Mouse (Mus musculus): ENCODE results near the gene Usf2. TPM values are rescaled to one million over a fixed set of nuclear protein-coding genes. Genes with fewer than 3 reads are reported as not detected.

Gene Usf2
- total and polyA plus RNA-seq, 3 experiments, result 103 to 135 (median 110) TPM

DNA sequence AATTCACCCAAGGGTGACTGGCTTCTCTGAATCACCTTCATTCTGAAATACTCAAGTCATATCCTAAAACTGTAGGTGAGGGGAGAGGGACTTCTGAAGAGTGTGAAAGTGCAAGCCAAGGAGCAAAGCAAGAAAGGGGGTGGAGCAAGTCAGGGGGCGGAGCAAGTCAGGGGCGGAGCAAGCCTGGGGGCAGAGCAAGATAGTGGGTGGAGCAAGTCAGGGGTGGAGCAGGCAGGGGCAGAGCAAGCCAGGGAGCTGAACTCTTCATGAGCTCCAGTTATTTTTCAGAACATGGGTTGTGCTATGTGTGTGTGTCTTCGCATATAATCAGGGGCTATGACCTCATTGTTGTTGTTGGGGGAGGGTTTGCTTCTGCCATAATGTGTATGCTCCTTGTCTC, 36.4 kb downstream of the Usf2 start:
- DNase-seq, result no peak
- H3K27ac ChIP-seq, result no peak overlapping the region
- no peak overlapping the region for H3K9ac ChIP-seq (ENCODE audit: low read depth, low read length)
- H3K4me3 ChIP-seq, result no peak overlapping the region
- 54% methylated on average over 3 of the region's 3 CpGs for WGBS
- H3K36me3 ChIP-seq (ENCODE audit: control insufficient read depth, insufficient read depth, low read length), result no peaks in the 10 kb centered on the region
- TF ChIP-seq EP300 (IDR thresholded peaks at IDR 0.05; ENCODE audit: insufficient read depth, low read depth, low read length) (no peak), CTCF (IDR thresholded peaks at IDR 0.05) (no peak), POLR2A (IDR thresholded peaks at IDR 0.05; ENCODE audit: insufficient read depth, low read depth, low read length) (no peak)
- H3K27me3 ChIP-seq (ENCODE audit: control insufficient read depth, insufficient read depth, low read length), result no peaks in the 10 kb centered on the region
- no peaks in the 10 kb centered on the region for H3K79me2 ChIP-seq (replicated peaks; ENCODE audit: control insufficient read depth, insufficient read depth, low read length)
- intact Hi-C loops (cut with DNase I), result no loop called here
- no peaks in the 10 kb centered on the region for H3K4me1 ChIP-seq (ENCODE audit: control insufficient read depth, insufficient read depth, low read length)

DNA sequence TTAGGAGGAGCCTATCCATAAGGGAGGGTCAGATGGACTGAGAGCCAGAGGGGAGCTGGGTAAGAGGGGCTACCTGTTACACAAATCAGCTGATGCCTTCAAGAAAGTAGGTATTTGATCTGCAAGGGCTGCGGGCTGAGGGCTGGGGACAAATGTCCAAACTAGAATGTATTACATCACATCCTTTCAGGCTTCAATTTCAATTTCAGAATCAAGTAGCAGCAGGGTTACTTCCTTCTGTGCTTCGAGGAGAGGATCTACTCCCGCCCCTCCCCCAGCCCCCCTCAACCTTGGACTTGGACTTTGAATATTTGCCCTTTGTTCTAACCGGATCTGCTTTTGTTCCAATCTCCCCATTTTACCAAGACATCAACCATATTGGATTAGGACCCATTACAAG, 39.4 kb downstream of the Usf2 start:
- Histone ChIP-seq H3K36me3 (ENCODE audit: control insufficient read depth, insufficient read depth, low read length) (no peaks in the 10 kb centered on the region), H3K27ac (no peak overlapping the region), H3K27me3 (ENCODE audit: control insufficient read depth, insufficient read depth, low read length) (no peaks in the 10 kb centered on the region), H3K4me1 (ENCODE audit: control insufficient read depth, insufficient read depth, low read length) (no peaks in the 10 kb centered on the region), H3K79me2 (replicated peaks; ENCODE audit: control insufficient read depth, insufficient read depth, low read length) (no peaks in the 10 kb centered on the region), H3K4me3 (no peak overlapping the region), H3K9ac (ENCODE audit: low read depth, low read length) (no peak overlapping the region)
- TF ChIP-seq CTCF (IDR thresholded peaks at IDR 0.05) (no peak), EP300 (IDR thresholded peaks at IDR 0.05; ENCODE audit: insufficient read depth, low read depth, low read length) (no peak), POLR2A (IDR thresholded peaks at IDR 0.05; ENCODE audit: insufficient read depth, low read depth, low read length) (no peak)
- intact Hi-C loops (cut with DNase I), result no loop called here
- WGBS, result 34% methylated on average over 4 of the region's 4 CpGs
- no peak for DNase-seq

DNA sequence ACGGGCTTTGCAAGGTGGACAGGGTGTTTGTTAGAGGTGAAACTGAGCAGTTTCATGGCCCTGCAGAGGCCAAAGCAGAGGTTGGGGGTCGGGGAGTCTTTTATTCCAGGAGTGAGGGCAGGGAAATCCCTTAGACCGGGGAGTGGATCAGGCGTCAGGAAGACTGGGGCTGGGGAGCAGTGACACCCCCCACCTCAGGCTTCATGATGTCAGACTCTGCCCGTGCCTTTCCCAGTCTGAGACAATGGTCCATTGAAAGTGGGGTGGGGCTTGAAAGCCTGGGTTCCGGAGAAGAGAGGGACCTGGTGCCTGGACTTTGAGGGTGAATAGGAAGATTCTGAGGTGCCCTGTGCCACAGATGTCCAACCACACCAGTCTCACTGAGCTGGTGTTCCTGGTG, 39.9 kb downstream of the Usf2 start:
- Histone ChIP-seq H3K27ac (no peak overlapping the region), H3K4me1 (ENCODE audit: control insufficient read depth, insufficient read depth, low read length) (no peaks in the 10 kb centered on the region), H3K79me2 (replicated peaks; ENCODE audit: control insufficient read depth, insufficient read depth, low read length) (no peaks in the 10 kb centered on the region), H3K36me3 (ENCODE audit: control insufficient read depth, insufficient read depth, low read length) (no peaks in the 10 kb centered on the region), H3K27me3 (ENCODE audit: control insufficient read depth, insufficient read depth, low read length) (no peaks in the 10 kb centered on the region), H3K4me3 (no peak overlapping the region), H3K9ac (ENCODE audit: low read depth, low read length) (no peak overlapping the region)
- DNase-seq, result no peak
- intact Hi-C loops (cut with DNase I), result no loop called here
- TF ChIP-seq EP300 (IDR thresholded peaks at IDR 0.05; ENCODE audit: insufficient read depth, low read depth, low read length) (no peak), CTCF (IDR thresholded peaks at IDR 0.05) (no peak), POLR2A (IDR thresholded peaks at IDR 0.05; ENCODE audit: insufficient read depth, low read depth, low read length) (no peak)
- 32% methylated on average over 6 of the region's 6 CpGs for WGBS

DNA sequence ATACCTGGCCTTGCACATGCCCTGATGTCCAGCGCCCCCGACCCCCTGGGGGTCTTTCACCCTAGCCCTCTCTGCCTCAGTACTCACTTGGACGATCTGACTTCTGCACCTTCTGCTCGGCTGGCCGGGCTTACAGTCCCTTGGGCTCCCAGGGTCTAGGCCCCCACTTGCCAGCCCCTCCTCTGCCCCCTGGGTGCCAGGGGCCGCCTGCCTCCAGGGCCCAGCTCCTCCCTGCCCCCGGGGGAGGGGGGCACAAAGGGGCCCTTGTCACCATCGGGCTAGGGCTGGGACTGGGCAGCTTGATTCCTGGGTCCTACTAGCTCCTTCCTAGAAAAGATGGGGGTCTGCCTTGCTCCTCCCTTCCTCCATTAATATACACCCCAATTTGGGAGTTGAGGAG, 41.9 kb downstream of the Usf2 start, which contains the start of gene Mag:
Gene Mag (minus strand): TSS at position 142 of the 400 bp plus-strand sequence.
- H3K9ac ChIP-seq (ENCODE audit: low read depth, low read length), result no peak within 1 kb of the TSS
- DNase-seq, result no peak
- no peaks in the 10 kb centered on the region for H3K79me2 ChIP-seq (replicated peaks; ENCODE audit: control insufficient read depth, insufficient read depth, low read length)
- no peak within 1 kb of the TSS for H3K4me3 ChIP-seq
- no peaks in the 10 kb centered on the region for H3K27me3 ChIP-seq (ENCODE audit: control insufficient read depth, insufficient read depth, low read length)
- H3K27ac ChIP-seq, result no peak within 1 kb of the TSS
- intact Hi-C loops (cut with DNase I), result no loop called here
- WGBS, result 74% methylated on average over 8 of the region's 8 CpGs
- TF ChIP-seq EP300 (IDR thresholded peaks at IDR 0.05; ENCODE audit: insufficient read depth, low read depth, low read length) (no peak), POLR2A (IDR thresholded peaks at IDR 0.05; ENCODE audit: insufficient read depth, low read depth, low read length) (no peak), CTCF (IDR thresholded peaks at IDR 0.05) (no peak)
- H3K36me3 ChIP-seq (ENCODE audit: control insufficient read depth, insufficient read depth, low read length), result no peaks in the 10 kb centered on the region
- H3K4me1 ChIP-seq (ENCODE audit: control insufficient read depth, insufficient read depth, low read length), result no peaks in the 10 kb centered on the region

DNA sequence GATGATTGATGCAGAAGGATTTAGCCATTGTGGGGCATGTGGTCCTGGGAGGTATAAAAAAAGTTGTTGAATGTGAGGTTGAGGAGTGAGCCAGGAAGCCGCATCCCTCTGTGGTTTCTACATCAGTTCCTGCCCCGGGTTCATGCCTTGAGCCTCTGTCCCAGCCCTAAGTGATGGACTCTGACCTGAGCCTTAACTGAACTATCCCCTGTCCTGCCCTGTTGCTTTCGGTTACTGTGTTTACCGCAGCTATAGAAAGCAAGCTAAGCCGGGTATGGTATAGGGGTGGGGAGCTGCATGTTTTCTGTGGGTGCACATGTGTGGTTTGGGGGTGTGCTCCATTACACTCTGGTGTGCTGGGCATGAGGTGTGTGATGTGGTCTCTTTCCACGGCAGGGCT, 46.8 kb downstream of the Usf2 start:
- intact Hi-C loops (cut with DNase I), result no loop called here
- Histone ChIP-seq H3K79me2 (replicated peaks; ENCODE audit: control insufficient read depth, insufficient read depth, low read length) (no peaks in the 10 kb centered on the region), H3K4me3 (no peak overlapping the region), H3K9ac (ENCODE audit: low read depth, low read length) (no peak overlapping the region), H3K27ac (no peak overlapping the region), H3K36me3 (ENCODE audit: control insufficient read depth, insufficient read depth, low read length) (no peaks in the 10 kb centered on the region), H3K4me1 (ENCODE audit: control insufficient read depth, insufficient read depth, low read length) (no peaks in the 10 kb centered on the region), H3K27me3 (ENCODE audit: control insufficient read depth, insufficient read depth, low read length) (peaks cover 4% of the 10 kb centered on the region)
- 79% methylated on average over 6 of the region's 6 CpGs for WGBS
- TF ChIP-seq POLR2A (IDR thresholded peaks at IDR 0.05; ENCODE audit: insufficient read depth, low read depth, low read length) (no peak), EP300 (IDR thresholded peaks at IDR 0.05; ENCODE audit: insufficient read depth, low read depth, low read length) (no peak), CTCF (IDR thresholded peaks at IDR 0.05) (no peak)
- DNase-seq, result no peak

DNA sequence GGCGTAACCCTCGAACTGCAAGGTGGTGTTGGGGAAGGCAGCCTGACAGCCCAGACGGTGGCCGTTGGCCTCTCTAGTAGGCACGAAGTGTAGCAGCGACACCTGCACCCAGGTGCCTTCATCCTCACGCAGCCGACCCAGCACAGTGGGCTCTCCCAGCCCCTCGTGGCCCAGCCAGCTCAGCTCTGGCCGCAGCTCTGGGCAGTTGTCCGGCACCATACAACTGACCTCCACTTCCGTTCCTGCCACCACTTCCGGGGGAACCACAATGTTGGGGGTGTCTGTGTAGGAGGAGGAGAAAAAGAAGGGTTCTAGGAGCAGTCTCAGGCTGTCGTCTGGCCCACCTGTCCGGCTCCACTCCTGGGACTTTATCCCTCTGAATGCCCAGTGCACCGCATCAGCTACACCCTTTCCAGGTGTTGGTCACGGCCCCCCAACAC, 47.6 kb downstream of the Usf2 start:
- no peaks in the 10 kb centered on the region for H3K36me3 ChIP-seq (ENCODE audit: control insufficient read depth, insufficient read depth, low read length)
- H3K9ac ChIP-seq (ENCODE audit: low read depth, low read length), result no peak overlapping the region
- 32% methylated on average over 17 of the region's 17 CpGs for WGBS
- TF ChIP-seq POLR2A (IDR thresholded peaks at IDR 0.05; ENCODE audit: insufficient read depth, low read depth, low read length), result no peak
- no peak for TF ChIP-seq EP300 (IDR thresholded peaks at IDR 0.05; ENCODE audit: insufficient read depth, low read depth, low read length)
- no peak for TF ChIP-seq CTCF (IDR thresholded peaks at IDR 0.05)
- no peak overlapping the region for H3K27ac ChIP-seq
- no peak overlapping the region for H3K4me3 ChIP-seq
- H3K79me2 ChIP-seq (replicated peaks; ENCODE audit: control insufficient read depth, insufficient read depth, low read length), result no peaks in the 10 kb centered on the region
- intact Hi-C loops (cut with DNase I), result no loop called here
- H3K27me3 ChIP-seq (ENCODE audit: control insufficient read depth, insufficient read depth, low read length), result peaks cover 4% of the 10 kb centered on the region
- DNase-seq, result no peak
- H3K4me1 ChIP-seq (ENCODE audit: control insufficient read depth, insufficient read depth, low read length), result no peaks in the 10 kb centered on the region
